Mouse (Mus musculus) cerebellum, adult 2 months (tissue): ENCODE measurements around the gene Egfem1. TPM values are rescaled to one million over a fixed set of nuclear protein-coding genes. Genes with fewer than 3 reads are reported as not detected.
A peak's percentile ranks its signal among the peaks of the same experiment; 100 is the strongest.

ENCODE experiments used
- DNase-seq, 2 experiments: peaks; one replicate each; pipeline ENCODE4 v3.0.0; 2021
- H3K27ac ChIP-seq: fragments of 200-500 bp; 2 replicates; pipeline ENCODE4 v1.5.1; 2012; ENCODE audit warnings: low read length, control low read depth, inconsistent platforms; ENCODE audit not compliant: insufficient read depth
- H3K27me3 ChIP-seq: fragments of 200-500 bp; 2 replicates; pipeline ENCODE4 v1.6.1; 2012; ENCODE audit warnings: inconsistent platforms, mild to moderate bottlenecking, low read length, moderate library complexity; ENCODE audit not compliant: control insufficient read depth, insufficient read depth
- H3K4me1 ChIP-seq: fragments of 200-500 bp; 2 replicates; pipeline ENCODE4 v1.6.1; 2011; ENCODE audit warnings: low read length; ENCODE audit not compliant: control insufficient read depth, insufficient read depth
- H3K4me3 ChIP-seq: fragments of 200-500 bp; replicated peaks from 2 replicates; pipeline ENCODE3; 2011; ENCODE audit warnings: mild to moderate bottlenecking, low read depth, low read length, control low read depth; ENCODE audit not compliant: insufficient read depth
- CTCF ChIP-seq: fragments of 200-500 bp; IDR thresholded peaks from 2 replicates; pipeline ENCODE4 v1.5.1; 2011; ENCODE audit warnings: low read depth, mild to moderate bottlenecking, control low read depth, low read length, moderate library complexity, borderline replicate concordance; ENCODE audit not compliant: insufficient read depth
- POLR2A ChIP-seq: fragments of 200-500 bp; IDR thresholded peaks from 2 replicates; pipeline ENCODE4 v1.6.1; 2011; ENCODE audit warnings: low read length, control low read depth, borderline replicate concordance; ENCODE audit not compliant: insufficient read depth
- WGBS: fragments of 180-500 bp; shearing (Covaris S2); methylation state at CpG from one replicate; pipeline ENCODE4 v1.1.7; 2018; 5-methylcytosine and 5-hydroxymethylcytosine counted together
- polyA plus RNA-seq: library from polyadenylated mRNA; depleted of rRNA; stranded (reverse); fragments of >200 nt; gene quantifications from 2 replicates; pipeline ENCODE4 v1.2.3, GENCODE M21; 2012

The Egfem1 gene
- polyA plus RNA-seq, 1 experiment, result 3.6 TPM

DNA sequence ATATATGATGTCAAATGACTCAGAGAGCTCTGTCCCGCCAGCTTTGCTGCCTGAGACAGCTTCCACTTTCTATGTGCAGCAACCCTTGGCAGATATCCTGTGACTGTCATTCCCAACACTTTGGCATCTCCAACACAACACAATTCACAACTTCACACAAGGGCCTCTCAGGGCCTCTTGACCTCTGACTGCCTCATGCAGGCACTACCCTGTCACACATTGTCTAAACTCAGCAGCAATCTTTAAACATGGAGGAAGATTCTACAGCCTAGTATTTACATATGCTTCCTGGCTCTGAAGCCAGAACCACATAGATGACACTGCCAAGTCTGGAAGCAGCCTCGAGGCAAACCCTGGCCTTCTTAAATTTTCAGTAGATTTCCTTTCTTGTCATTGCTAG is 558.0 kb downstream of the Egfem1 start:
- Histone ChIP-seq H3K4me1 (no peaks in the 10 kb centered on the region), H3K27me3 (no peaks in the 10 kb centered on the region), H3K27ac (no peak overlapping the region), H3K4me3 (no peak overlapping the region)
- WGBS, result 15% methylated on average over 2 of the region's 2 CpGs
- DNase-seq, result no peak
- TF ChIP-seq CTCF, result no peak
- TF ChIP-seq POLR2A, result no peak

- no peak for TF ChIP-seq CTCF
- TF ChIP-seq POLR2A, result no peak
- H3K27me3 ChIP-seq, result no peaks in the 10 kb centered on the region
- DNase-seq, result no peak
- no peak overlapping the region for H3K27ac ChIP-seq
- 34% methylated on average over 2 of the region's 2 CpGs for WGBS
- no peaks in the 10 kb centered on the region for H3K4me1 ChIP-seq
- no peak overlapping the region for H3K4me3 ChIP-seq
These were observed 585.0 kb downstream of the Egfem1 start for GRCm38 (mm10) chr3:29666796-29667195.

GRCm38 (mm10) chr3:29689367-29690285 is 607.8 kb downstream of the Egfem1 start:
- no peak for DNase-seq
- Histone ChIP-seq H3K27ac (no peak overlapping the region), H3K4me1 (no peaks in the 10 kb centered on the region), H3K4me3 (no peak overlapping the region), H3K27me3 (no peaks in the 10 kb centered on the region)
- 21% methylated on average over 8 of the region's 8 CpGs for WGBS
- TF ChIP-seq POLR2A (no peak), CTCF (no peak)

DNA sequence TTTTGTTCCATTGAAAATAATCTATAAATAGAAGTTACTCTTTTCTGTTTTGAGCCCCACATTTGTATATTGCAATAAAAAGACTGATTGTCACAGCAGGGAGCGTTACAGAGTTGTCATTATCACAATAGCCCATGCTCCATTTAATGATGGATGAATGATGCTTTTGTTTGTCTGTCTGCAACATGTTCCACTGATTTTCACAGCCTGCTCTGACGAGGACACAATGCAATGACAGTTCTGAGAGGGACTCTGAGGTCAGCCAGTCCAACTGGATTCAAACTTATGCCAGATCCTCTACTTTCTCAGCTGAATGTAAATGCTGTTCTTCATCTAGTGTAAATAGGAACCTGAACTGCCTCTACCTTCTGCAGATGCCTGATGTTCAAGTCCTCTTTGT is 619.3 kb downstream of the Egfem1 start:
- no peaks in the 10 kb centered on the region for H3K27me3 ChIP-seq
- peak in 1 of 2 experiments; percentile 4 for DNase-seq
- no peak for TF ChIP-seq CTCF
- TF ChIP-seq POLR2A, result no peak
- H3K4me3 ChIP-seq, result no peak overlapping the region
- no peaks in the 10 kb centered on the region for H3K4me1 ChIP-seq
- no peak overlapping the region for H3K27ac ChIP-seq
- WGBS, result 15% methylated on average over 2 of the region's 2 CpGs

GRCm38 (mm10) chr3:29706816-29707215 is 625.0 kb downstream of the Egfem1 start:
- Histone ChIP-seq H3K4me3 (no peak overlapping the region), H3K27ac (no peak overlapping the region), H3K27me3 (no peaks in the 10 kb centered on the region), H3K4me1 (no peaks in the 10 kb centered on the region)
- TF ChIP-seq CTCF (no peak), POLR2A (no peak)
- no peak for DNase-seq
- WGBS, result 97% methylated on average over 2 of the region's 2 CpGs

DNA sequence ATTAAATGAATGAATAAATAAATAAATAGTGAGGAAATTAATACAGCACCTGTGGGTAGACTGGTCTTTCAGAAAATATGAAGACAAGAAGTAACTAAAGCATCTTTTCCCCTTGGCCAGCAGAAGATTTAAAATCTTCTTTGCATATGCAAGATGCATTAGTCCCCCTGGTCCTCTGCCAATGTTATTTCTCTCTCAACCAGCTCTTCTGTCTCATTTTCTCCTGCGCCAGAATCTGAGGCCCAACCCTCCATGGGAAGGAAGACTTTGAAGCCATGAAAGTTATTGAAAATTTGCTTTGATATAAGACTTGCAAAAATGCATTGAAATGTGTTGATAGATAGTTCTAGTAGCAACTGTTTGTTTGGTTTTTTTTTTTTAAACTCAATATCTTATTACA is 625.6 kb downstream of the Egfem1 start:
- Histone ChIP-seq H3K4me3 (no peak overlapping the region), H3K27ac (no peak overlapping the region), H3K27me3 (no peaks in the 10 kb centered on the region), H3K4me1 (no peaks in the 10 kb centered on the region)
- no peak for DNase-seq
- 68% methylated on average over 1 of the region's 1 CpGs for WGBS
- TF ChIP-seq CTCF (no peak), POLR2A (no peak)

DNA sequence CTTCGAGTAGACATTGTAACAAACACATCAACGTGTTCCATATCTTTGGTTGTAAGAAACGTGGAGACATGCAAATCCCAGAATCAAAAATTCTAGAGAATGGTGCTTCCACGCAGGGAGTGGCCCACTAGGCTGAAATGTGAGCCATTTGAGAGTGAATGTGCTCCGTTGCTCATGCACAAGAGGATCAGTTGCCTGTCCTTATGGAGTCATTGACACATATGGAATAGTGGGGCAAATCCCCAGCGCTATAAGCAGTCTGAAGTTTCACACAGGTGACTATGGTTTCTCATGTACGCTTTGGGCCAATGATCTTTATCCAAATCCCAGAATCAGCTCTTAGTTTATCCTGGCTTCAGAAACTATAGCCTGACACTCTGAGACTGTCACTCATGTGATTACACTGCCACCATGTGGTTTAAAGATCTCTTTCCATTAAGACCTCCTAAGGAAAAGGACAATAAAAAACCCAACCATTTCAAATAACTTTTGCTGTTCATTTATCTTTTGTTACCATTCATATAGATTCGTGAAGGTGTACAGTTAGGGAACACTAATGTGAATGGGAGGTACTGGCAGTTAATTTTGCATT is 644.6 kb downstream of the Egfem1 start:
- no peak for TF ChIP-seq CTCF
- no peak for TF ChIP-seq POLR2A
- DNase-seq, result peak in 1 of 2 experiments; percentile 4
- Histone ChIP-seq H3K4me3 (no peak overlapping the region), H3K27ac (no peak overlapping the region), H3K27me3 (no peaks in the 10 kb centered on the region), H3K4me1 (no peaks in the 10 kb centered on the region)
- 56% methylated on average over 8 of the region's 8 CpGs for WGBS

DNA sequence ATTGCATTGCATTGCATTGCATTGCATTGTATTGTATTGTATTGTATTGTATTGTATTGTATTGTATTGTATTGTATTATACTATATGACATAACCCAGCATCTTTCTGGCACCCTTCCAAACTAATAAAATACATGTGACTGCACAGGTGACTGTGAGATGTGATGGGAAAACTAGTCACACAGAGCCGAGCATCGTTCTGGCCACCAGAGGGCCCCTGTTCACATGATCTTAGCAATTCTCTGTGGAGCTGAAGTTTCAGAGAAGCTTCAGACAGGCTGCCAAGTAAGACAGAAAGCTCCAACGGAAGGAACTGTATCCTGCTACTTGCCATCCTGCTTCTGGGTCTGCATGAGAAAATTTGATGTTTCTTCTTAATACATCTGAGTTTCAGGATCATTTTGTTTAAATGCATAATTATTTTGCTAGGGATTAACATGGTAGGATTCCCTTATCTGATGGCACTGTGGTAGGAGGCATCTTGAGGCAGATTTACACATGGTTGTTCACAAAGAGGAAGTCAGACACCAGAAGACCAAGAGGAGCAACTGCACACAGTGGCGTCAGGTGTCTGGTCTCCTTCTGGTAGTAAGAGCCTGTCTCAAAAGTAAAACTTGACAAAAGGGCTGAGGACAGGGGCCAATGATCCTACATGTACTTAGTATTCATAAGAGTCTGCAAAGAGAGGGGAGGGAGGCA is 648.4 kb downstream of the Egfem1 start:
- no peaks in the 10 kb centered on the region for H3K27me3 ChIP-seq
- WGBS, result 22% methylated on average over 4 of the region's 4 CpGs
- DNase-seq, result peak; percentile 7 to 8
- TF ChIP-seq POLR2A (no peak), CTCF (peak; percentile 34; the same call in 1 of the 2 replicates)
- H3K4me1 ChIP-seq, result no peaks in the 10 kb centered on the region
- no peak overlapping the region for H3K4me3 ChIP-seq
- no peak overlapping the region for H3K27ac ChIP-seq
